Mouse (Mus musculus) hematopoietic stem cell, adult 5-6 weeks (primary cell): Measurements from ENCODE around the gene Ube2k. TPM values are rescaled to one million over a fixed set of nuclear protein-coding genes. Genes with fewer than 3 reads are reported as not detected.

Experiments used
- ATAC-seq, 2 experiments: fragments of 125-278 bp in 1 of 2; replicated peaks in 1 of 2; 2 replicates each; pipeline ENCODE4 v1.8.0; 2016 to 2017; ENCODE audit warnings: inconsistent platforms in 2 of 2, mild to moderate bottlenecking in 2 of 2, moderate number of reproducible peaks in 2 of 2, low read depth in 1 of 2, moderate TSS enrichment in 1 of 2; ENCODE audit not compliant: low FRiP score in 2 of 2, poor library complexity in 2 of 2, severe bottlenecking in 2 of 2, insufficient read depth in 1 of 2, low TSS enrichment in 1 of 2
- total RNA-seq: library from RNA; stranded (forward); fragments of 172-1452, 232-1000 nt; gene quantifications from 2 replicates; pipeline ENCODE4 v1.2.3, GENCODE M21; 2017

The Ube2k gene
- total RNA-seq, 1 experiment from 2014 or later = 79.7 TPM

GRCm38 (mm10) chr5:65592421-65592820, 55.4 kb downstream of the Ube2k start:
- ATAC-seq = no peak

- no peak for ATAC-seq
Measured at GRCm38 (mm10) chr5:65599681-65600080, 62.6 kb downstream of the Ube2k start.

- ATAC-seq = no peak
Measured at GRCm38 (mm10) chr5:65606820-65607219, 69.8 kb downstream of the Ube2k start.

- no peak for ATAC-seq
Measured at GRCm38 (mm10) chr5:65609769-65610168, 72.7 kb downstream of the Ube2k start.

GRCm38 (mm10) chr5:65610541-65610940, 73.5 kb downstream of the Ube2k start:
- no peak for ATAC-seq

GRCm38 (mm10) chr5:65613152-65613924, 76.3 kb downstream of the Ube2k start:
- ATAC-seq = no peak

- ATAC-seq = no peak
Measured at GRCm38 (mm10) chr5:65624340-65624739, 87.3 kb downstream of the Ube2k start.

GRCm38 (mm10) chr5:65638896-65639295, 101.9 kb downstream of the Ube2k start:
- ATAC-seq = no peak

Other genes with a start within 250 kb of the Ube2k start
- gene Rfc1, start 201.6 kb upstream of the Ube2k start, total RNA-seq = 128 and 149 TPM in 2 replicates
- not detected in 2 replicates for gene Klb, start 188.9 kb upstream of the Ube2k start, total RNA-seq
- 2,495 and 3,028 TPM in 2 replicates for gene Rpl9, start 145.8 kb upstream of the Ube2k start, total RNA-seq
- 32.8 and 59.2 TPM in 2 replicates for gene Lias, start 145.7 kb upstream of the Ube2k start, total RNA-seq
- gene Ugdh, start 101.3 kb upstream of the Ube2k start, total RNA-seq = 24.6 and 41.0 TPM in 2 replicates
- not detected in 2 replicates for gene Gm43552, start 44.4 kb upstream of the Ube2k start, total RNA-seq
- 104 and 132 TPM in 2 replicates for gene Smim14, start within 50 bp of the Ube2k start, total RNA-seq
- gene Pds5a, start 161.0 kb downstream of the Ube2k start, total RNA-seq = 289 and 306 TPM in 2 replicates
- gene N4bp2, start 226.3 kb downstream of the Ube2k start, total RNA-seq = 50.7 and 69.6 TPM in 2 replicates